Mouse (Mus musculus) bone marrow, adult 2 months (tissue): ENCODE data around the gene 2210011C24Rik. TPM values are rescaled to one million over a fixed set of nuclear protein-coding genes. Genes with fewer than 3 reads are reported as not detected.
"Not testable (repeated sequence)": the region's sequence is repeated elsewhere in the genome, so short reads cannot be mapped to it uniquely, and the experiment has no call there.

Experiments used
- H3K27ac ChIP-seq: fragments of 200-500 bp; 2 replicates; pipeline ENCODE4 v1.5.1; 2012; ENCODE audit warnings: low read depth, mild to moderate bottlenecking, control low read depth, inconsistent platforms, low read length; ENCODE audit not compliant: control insufficient read depth, poor library complexity, insufficient read depth
- H3K4me1 ChIP-seq: fragments of 200-500 bp; 2 replicates; pipeline ENCODE4 v1.6.1; 2011; ENCODE audit warnings: low read length; ENCODE audit not compliant: control insufficient read depth, insufficient read depth
- H3K4me3 ChIP-seq: fragments of 200-500 bp; replicated peaks from 2 replicates; pipeline ENCODE3; 2011; ENCODE audit warnings: mild to moderate bottlenecking, low read depth, low read length, control low read depth; ENCODE audit not compliant: control insufficient read depth
- CTCF ChIP-seq: fragments of 200-500 bp; IDR thresholded peaks from 2 replicates; pipeline ENCODE4 v1.5.1; 2011; ENCODE audit warnings: low read length, control low read depth; ENCODE audit not compliant: control insufficient read depth, insufficient read depth
- POLR2A ChIP-seq: fragments of 200-500 bp; IDR thresholded peaks from 2 replicates; pipeline ENCODE4 v1.6.1; 2011; ENCODE audit warnings: low read depth, mild to moderate bottlenecking, control low read depth, low read length, borderline replicate concordance; ENCODE audit not compliant: control insufficient read depth
- WGBS: fragments of 180-500 bp; shearing (Covaris S2); methylation state at CpG from one replicate; pipeline ENCODE4 v1.1.7; 2018; 5-methylcytosine and 5-hydroxymethylcytosine counted together
- polyA plus RNA-seq: library from polyadenylated mRNA; stranded (reverse); fragments of >200 nt; gene quantifications from 2 replicates; pipeline ENCODE4 v1.2.4, GENCODE M21; 2011; ENCODE audit warnings: low replicate concordance; ENCODE audit not compliant: missing spikeins, insufficient read depth, insufficient read length

The 2210011C24Rik gene
- polyA plus RNA-seq, 1 experiment = not detected

GRCm38 (mm10) chr8:83995973-83996372 is 16.0 kb downstream of the 2210011C24Rik start:
- WGBS = 34% methylated on average over 12 of the region's 12 CpGs
- TF ChIP-seq POLR2A (no peak), CTCF (no peak)
- Histone ChIP-seq H3K4me3 (no peak overlapping the region), H3K4me1 (peaks cover 2% of the 10 kb centered on the region; the same call in 1 of the 2 replicates), H3K27ac (no peak overlapping the region)

- TF ChIP-seq POLR2A = no peak
- no peak for TF ChIP-seq CTCF
- H3K4me1 ChIP-seq = no peaks in the 10 kb centered on the region; the same call in 1 of the 2 replicates
- H3K4me3 ChIP-seq = no peak overlapping the region
- 19% methylated on average over 3 of the region's 3 CpGs for WGBS
- H3K27ac ChIP-seq = no peak overlapping the region
Observed at GRCm38 (mm10) chr8:83994030-83994429, 17.9 kb downstream of the 2210011C24Rik start.

- 57% methylated on average over 2 of the region's 2 CpGs for WGBS
- Histone ChIP-seq H3K4me3 (no peak overlapping the region), H3K4me1 (no peaks in the 10 kb centered on the region), H3K27ac (no peak overlapping the region)
- TF ChIP-seq POLR2A (no peak), CTCF (no peak)
Observed at GRCm38 (mm10) chr8:83992488-83992887, 19.5 kb downstream of the 2210011C24Rik start.

- H3K27ac ChIP-seq = no peak overlapping the region
- H3K4me1 ChIP-seq = no peaks in the 10 kb centered on the region
- 89% methylated on average over 14 of the region's 14 CpGs for WGBS
- no peak for TF ChIP-seq POLR2A
- no peak for TF ChIP-seq CTCF
- H3K4me3 ChIP-seq = no peak overlapping the region
Observed at GRCm38 (mm10) chr8:83990170-83990569, 21.8 kb downstream of the 2210011C24Rik start.

GRCm38 (mm10) chr8:83989243-83989642 is 22.7 kb downstream of the 2210011C24Rik start:
- Histone ChIP-seq H3K4me3 (no peak overlapping the region), H3K4me1 (no peaks in the 10 kb centered on the region), H3K27ac (no peak overlapping the region)
- TF ChIP-seq POLR2A (no peak), CTCF (no peak)
- 25% methylated on average over 7 of the region's 7 CpGs for WGBS

- H3K4me1 ChIP-seq, H3K27ac ChIP-seq, H3K4me3 ChIP-seq: not testable (repeated sequence)
- 91% methylated on average over 2 of the region's 2 CpGs for WGBS
Observed at GRCm38 (mm10) chr8:83983222-83983621, 28.7 kb downstream of the 2210011C24Rik start.

GRCm38 (mm10) chr8:83982449-83982848 is 29.5 kb downstream of the 2210011C24Rik start:
- TF ChIP-seq POLR2A (no peak), CTCF (no peak)
- Histone ChIP-seq H3K27ac (no peak overlapping the region), H3K4me1 (no peaks in the 10 kb centered on the region; the same call in 1 of the 2 replicates), H3K4me3 (no peak overlapping the region)
- WGBS = 67% methylated on average over 4 of the region's 4 CpGs

GRCm38 (mm10) chr8:83981533-83981932 is 30.4 kb downstream of the 2210011C24Rik start:
- 91% methylated on average over 7 of the region's 7 CpGs for WGBS
- Histone ChIP-seq H3K27ac (no peak overlapping the region), H3K4me3 (no peak overlapping the region), H3K4me1 (no peaks in the 10 kb centered on the region; the same call in none of the 2 replicates)
- TF ChIP-seq CTCF (no peak), POLR2A (no peak)

GRCm38 (mm10) chr8:83980845-83981244 is 31.1 kb downstream of the 2210011C24Rik start:
- Histone ChIP-seq H3K27ac (no peak overlapping the region), H3K4me1 (no peaks in the 10 kb centered on the region; the same call in none of the 2 replicates), H3K4me3 (no peak overlapping the region)
- TF ChIP-seq CTCF (no peak), POLR2A (no peak)
- 83% methylated on average over 8 of the region's 8 CpGs for WGBS
